Mouse (Mus musculus) thymus, adult 2 months (tissue): ENCODE results near the gene Cox6a1.

Source experiments
- CTCF ChIP-seq: fragments of 200-500 bp; IDR thresholded peaks from 2 replicates; pipeline ENCODE4 v1.5.1; 2012; ENCODE audit warnings: mild to moderate bottlenecking, control low read depth, low read length, moderate library complexity, borderline replicate concordance; ENCODE audit not compliant: control insufficient read depth, poor library complexity, insufficient read depth; ENCODE audit errors: extremely low read depth
- POLR2A ChIP-seq: fragments of 200-500 bp; IDR thresholded peaks from 2 replicates; pipeline ENCODE4 v1.6.1; 2012; ENCODE audit warnings: mild to moderate bottlenecking, low read length, control low read depth, moderate library complexity; ENCODE audit not compliant: control insufficient read depth, poor library complexity, insufficient read depth; ENCODE audit errors: extremely low read depth

DNA sequence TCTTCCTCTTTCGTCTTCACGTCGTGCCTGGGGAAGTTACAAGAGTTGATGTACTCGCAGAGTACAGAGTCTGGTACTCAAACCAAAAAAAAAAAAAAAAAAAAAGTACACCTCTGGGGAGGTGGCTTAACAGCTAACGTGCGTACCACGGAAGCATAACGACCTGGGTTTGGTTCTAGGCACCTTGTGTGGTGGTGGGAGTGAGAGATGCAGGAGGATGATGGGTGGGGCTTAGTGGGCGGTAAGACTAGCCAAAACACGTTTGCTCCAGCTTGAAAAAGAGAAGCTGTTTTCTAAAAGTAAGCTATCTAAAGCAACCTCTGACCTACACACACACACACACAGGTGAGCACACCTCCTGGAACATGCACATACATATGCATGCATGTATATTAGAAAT lies 46.1 kb upstream of the Cox6a1 start:
- TF ChIP-seq CTCF: no peak
- TF ChIP-seq POLR2A: no peak
